Mouse (Mus musculus) stomach, postnatal 0 days (tissue): ENCODE results near the gene Oaz2. TPM values are rescaled to one million over a fixed set of nuclear protein-coding genes. Genes with fewer than 3 reads are reported as not detected.
"Not testable (repeated sequence)": the region's sequence is repeated elsewhere in the genome, so short reads cannot be mapped to it uniquely, and the experiment has no call there.

Experiments
- ATAC-seq: fragments of 200-750 bp; cut with Nextera tagmentation; 2 replicates; pipeline ENCODE4 v1.8.0; 2017; ENCODE audit not compliant: low FRiP score, low TSS enrichment
- DNase-seq: peaks from one replicate; pipeline ENCODE4 v3.0.0-alpha.2; 2016; ENCODE audit warnings: low spot score
- H3K27ac ChIP-seq: fragments of 300-500 bp; sonication (generic); replicated peaks from 2 replicates; pipeline ENCODE4 v1.5.1; 2014; ENCODE audit warnings: mild to moderate bottlenecking, control low read depth
- H3K27me3 ChIP-seq: fragments of 300-500 bp; sonication (generic); 2 replicates; pipeline ENCODE4 v1.6.1; 2014; ENCODE audit warnings: low read length; ENCODE audit not compliant: control insufficient read depth, insufficient read depth
- H3K36me3 ChIP-seq: fragments of 300-500 bp; sonication (generic); 2 replicates; pipeline ENCODE4 v1.6.1; 2014; ENCODE audit warnings: low read length, mixed read lengths; ENCODE audit not compliant: control insufficient read depth, insufficient read depth
- H3K4me1 ChIP-seq: fragments of 300-500 bp; sonication (generic); replicated peaks from 2 replicates; pipeline ENCODE4 v1.6.1; 2014; ENCODE audit warnings: antibody characterized with exemption; ENCODE audit not compliant: control insufficient read depth, insufficient read depth
- H3K4me2 ChIP-seq: fragments of 300-500 bp; sonication (generic); replicated peaks from 2 replicates; pipeline ENCODE4 v1.6.1; 2014; ENCODE audit warnings: low read depth, mild to moderate bottlenecking, control low read depth, moderate library complexity
- H3K4me3 ChIP-seq: fragments of 300-500 bp; sonication (generic); 2 replicates; pipeline ENCODE4 v1.5.1; 2014; ENCODE audit warnings: low read depth, low read length, control low read depth
- H3K9ac ChIP-seq: fragments of 300-500 bp; sonication (generic); 2 replicates; pipeline ENCODE4 v1.6.1; 2014; ENCODE audit warnings: mild to moderate bottlenecking, low read length, control low read depth, mixed read lengths
- H3K9me3 ChIP-seq: fragments of 300-500 bp; sonication (generic); 2 replicates; pipeline ENCODE4 v1.6.1; 2016; ENCODE audit warnings: low read length; ENCODE audit not compliant: control insufficient read depth
- CTCF ChIP-seq: IDR thresholded peaks from 2 replicates; pipeline ENCODE4 v1.5.1; 2016; ENCODE audit warnings: antibody characterized with exemption, low read depth, mild to moderate bottlenecking, moderate library complexity
- EP300 ChIP-seq: optimal IDR thresholded peaks from 2 replicates; pipeline ENCODE3; 2016; ENCODE audit warnings: antibody characterized with exemption
- WGBS: fragments of 180-500 bp; shearing (Covaris S2); extraction: QIAGEN DNeasy Blood & Tissue Kit; methylation state at CpG from one replicate; pipeline ENCODE4 v1.1.7; 2014; 5-methylcytosine and 5-hydroxymethylcytosine counted together
- polyA plus RNA-seq: library from polyadenylated mRNA; unstranded; fragments of >200 nt; fragmentation: Nextera tagmentation; extraction: Ambion mirVana; gene quantifications from 2 replicates; pipeline ENCODE4 v1.2.1, GENCODE M21; 2015

The Oaz2 gene
- polyA plus RNA-seq, 1 experiment from 2014 or later: 138 TPM

DNA sequence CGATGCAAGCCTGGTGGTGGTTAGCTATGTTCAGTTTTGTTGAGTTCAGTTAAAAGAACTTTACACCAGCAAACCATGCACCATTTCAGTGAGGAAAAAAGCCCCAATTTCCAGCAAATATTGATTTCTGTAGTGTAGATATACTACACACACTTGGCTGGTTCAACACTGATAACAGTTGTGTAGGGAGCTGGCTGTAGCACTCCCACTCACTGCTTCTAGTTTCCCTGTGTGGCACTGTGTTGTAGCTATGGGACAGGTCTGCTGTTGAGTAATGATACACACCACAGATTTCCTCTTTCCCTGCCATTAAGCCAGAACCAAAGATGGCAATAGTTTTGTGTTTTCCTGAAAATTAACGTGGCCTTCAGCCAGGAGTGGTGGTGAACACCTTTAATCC, 16.9 kb downstream of the Oaz2 start:
- Histone ChIP-seq H3K36me3 (peaks cover 6% of the 10 kb centered on the region), H3K4me3 (no peak overlapping the region), H3K27me3 (no peaks in the 10 kb centered on the region), H3K27ac (no peak overlapping the region), H3K9me3 (no peaks in the 10 kb centered on the region), H3K9ac (no peak overlapping the region), H3K4me2 (no peak overlapping the region), H3K4me1 (0 out of 2 replicates have a peak, but pooled peaks cover 3% of the 10 kb centered on the region)
- DNase-seq: no peak
- 85% methylated on average over 2 of the region's 2 CpGs for WGBS
- no peak for ATAC-seq
- TF ChIP-seq EP300 (no peak), CTCF (no peak)

DNA sequence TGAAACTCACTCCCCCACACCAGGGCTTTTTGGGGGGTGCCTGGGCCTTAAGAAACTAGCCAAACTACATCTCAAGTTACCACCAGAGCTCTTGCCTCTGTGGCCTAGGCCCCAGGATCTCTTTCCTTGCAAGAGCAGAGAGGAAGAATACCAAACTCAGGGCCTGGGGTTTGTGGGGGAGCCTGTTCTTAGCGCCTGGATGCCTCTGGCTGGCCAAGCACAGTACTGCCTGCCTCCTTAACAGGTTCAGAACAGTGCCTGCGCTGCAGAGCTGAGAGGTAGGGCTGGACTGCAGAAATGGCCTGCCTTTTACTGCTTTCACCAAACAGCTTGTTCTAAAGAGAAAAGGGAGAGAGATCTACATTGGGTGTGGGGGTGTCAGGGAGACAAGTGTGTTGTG, 22.1 kb downstream of the Oaz2 start:
- not testable (repeated sequence) for H3K27ac ChIP-seq, H3K4me3 ChIP-seq, H3K4me2 ChIP-seq, ATAC-seq, H3K9me3 ChIP-seq, H3K9ac ChIP-seq, DNase-seq, H3K4me1 ChIP-seq, H3K27me3 ChIP-seq
- H3K36me3 ChIP-seq: peaks cover 17% of the 10 kb centered on the region
- 89% methylated on average over 1 of the region's 2 CpGs for WGBS

DNA sequence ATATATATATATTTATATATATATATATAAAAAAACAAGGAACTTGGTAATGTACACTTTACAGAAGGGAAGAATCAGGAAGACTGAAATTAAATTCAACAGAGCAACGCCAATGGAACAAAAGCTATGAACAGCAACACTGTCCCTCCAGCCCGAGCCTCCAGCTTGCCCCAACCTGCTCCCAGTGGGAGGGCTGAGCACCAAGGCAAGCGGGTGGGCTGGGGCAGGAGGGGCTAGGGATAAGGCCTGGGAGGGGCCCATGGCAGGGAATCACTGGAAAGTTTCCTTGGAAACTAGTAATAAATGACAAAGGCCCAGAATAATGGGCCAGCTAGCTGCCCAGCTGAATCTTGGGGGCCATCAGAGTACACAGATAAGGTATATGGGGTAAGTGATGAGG, 24.7 kb downstream of the Oaz2 start:
- no peaks in the 10 kb centered on the region for H3K9me3 ChIP-seq
- H3K27me3 ChIP-seq: no peaks in the 10 kb centered on the region
- ATAC-seq (no peak), DNase-seq (no peak)
- peaks cover 26% of the 10 kb centered on the region for H3K36me3 ChIP-seq
- H3K27ac ChIP-seq: peak overlapping the region; percentile 30; the same call in 1 of the 2 replicates
- no peak overlapping the region for H3K4me3 ChIP-seq
- WGBS: 38% methylated on average over 3 of the region's 3 CpGs
- H3K4me2 ChIP-seq: no peak overlapping the region
- H3K9ac ChIP-seq: no peak overlapping the region
- no peak for TF ChIP-seq CTCF
- no peak for TF ChIP-seq EP300
- no peaks in the 10 kb centered on the region for H3K4me1 ChIP-seq

DNA sequence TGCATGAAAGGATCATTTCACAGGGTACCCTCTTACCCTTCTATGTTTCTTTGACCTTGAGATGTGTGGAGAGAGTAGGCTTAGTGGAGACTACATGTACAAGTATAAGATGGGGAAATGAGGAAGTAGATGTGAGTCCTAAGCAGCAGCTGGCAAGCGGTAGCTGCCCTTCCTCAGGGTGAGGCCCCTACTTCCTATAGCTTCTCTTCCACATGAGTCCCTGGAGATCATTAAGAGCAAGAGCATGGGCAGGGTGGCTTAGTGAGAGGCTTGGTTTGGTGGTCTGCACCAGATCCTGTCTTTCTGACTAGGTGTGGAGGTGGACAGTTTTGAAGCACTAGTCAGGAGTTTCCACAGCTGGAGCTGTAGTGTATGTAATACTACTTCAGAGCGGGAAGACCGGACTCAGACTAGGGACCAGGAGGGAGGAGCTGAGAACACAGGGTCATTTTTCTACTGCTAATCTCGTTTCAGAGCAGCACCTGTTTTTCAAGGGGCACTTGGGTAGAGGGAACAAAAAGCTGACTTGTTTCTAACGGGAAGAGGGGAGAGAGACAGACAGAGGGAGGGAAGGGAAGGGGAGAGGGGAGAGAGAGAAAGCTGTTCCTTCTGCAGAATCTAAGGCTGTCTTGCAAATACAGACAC, 25.3 kb downstream of the Oaz2 start:
- no peaks in the 10 kb centered on the region for H3K9me3 ChIP-seq
- TF ChIP-seq CTCF (no peak), EP300 (no peak)
- DNase-seq (no peak), ATAC-seq (no peak)
- H3K4me2 ChIP-seq: no peak overlapping the region
- no peak overlapping the region for H3K4me3 ChIP-seq
- no peaks in the 10 kb centered on the region for H3K4me1 ChIP-seq
- no peak overlapping the region for H3K9ac ChIP-seq
- H3K27me3 ChIP-seq: no peaks in the 10 kb centered on the region
- peaks cover 25% of the 10 kb centered on the region for H3K36me3 ChIP-seq
- WGBS: 36% methylated on average over 5 of the region's 5 CpGs
- peak overlapping the region; percentile 30; the same call in 1 of the 2 replicates for H3K27ac ChIP-seq

DNA sequence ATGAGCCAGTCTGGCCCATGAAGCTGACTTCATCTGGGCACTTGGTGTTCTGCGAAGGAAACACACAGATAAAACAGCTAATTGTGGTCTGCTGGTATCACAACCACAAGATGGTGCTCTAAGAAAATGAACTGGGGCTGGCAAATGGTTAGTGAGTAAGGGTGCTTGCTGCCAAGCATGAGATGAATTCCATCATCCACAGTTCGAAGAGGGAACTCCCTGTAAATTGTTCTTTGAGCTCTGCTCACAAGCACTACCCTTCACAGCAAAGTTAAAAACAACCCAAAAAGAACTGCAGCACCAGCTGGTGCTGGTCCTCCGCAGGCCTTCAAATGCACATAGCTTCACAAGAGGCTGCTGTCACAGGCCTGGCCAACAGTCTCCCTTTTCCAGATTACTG, 27.8 kb downstream of the Oaz2 start:
- peak; percentile 85 for TF ChIP-seq CTCF
- no peak for TF ChIP-seq EP300
- no peaks in the 10 kb centered on the region for H3K27me3 ChIP-seq
- no peaks in the 10 kb centered on the region for H3K4me1 ChIP-seq
- H3K36me3 ChIP-seq: peaks cover 29% of the 10 kb centered on the region
- no peaks in the 10 kb centered on the region for H3K9me3 ChIP-seq
- 39% methylated on average over 3 of the region's 3 CpGs for WGBS
- no peak overlapping the region; the same call in 1 of the 2 replicates for H3K27ac ChIP-seq
- H3K4me3 ChIP-seq: no peak overlapping the region
- DNase-seq: peak; percentile 25
- no peak overlapping the region for H3K9ac ChIP-seq
- peak; percentile 58; the same call in 1 of the 2 replicates for ATAC-seq
- no peak overlapping the region for H3K4me2 ChIP-seq

DNA sequence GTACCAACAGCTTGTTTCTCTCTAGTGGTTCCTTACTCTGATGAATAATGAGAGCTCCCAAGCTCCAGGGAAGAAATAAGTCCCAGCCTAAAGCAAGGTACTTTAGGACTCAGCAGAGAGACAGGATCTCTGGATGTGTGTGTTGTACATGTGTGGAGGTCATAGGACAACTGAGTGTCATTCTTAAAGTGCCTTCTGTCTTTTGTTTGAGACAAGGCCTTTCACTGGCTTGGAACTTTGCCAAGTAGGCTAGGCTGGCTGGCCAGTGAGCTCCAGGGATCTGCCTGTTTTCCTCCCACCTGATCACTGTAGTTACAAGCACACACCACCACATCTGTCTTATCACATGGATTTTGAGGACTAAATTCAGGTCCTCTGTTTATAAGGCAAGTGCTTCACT, 28.5 kb downstream of the Oaz2 start:
- ATAC-seq (no peak), DNase-seq (no peak)
- Histone ChIP-seq H3K9ac (no peak overlapping the region), H3K27me3 (no peaks in the 10 kb centered on the region), H3K27ac (peak overlapping the region; percentile 67; the same call in 1 of the 2 replicates), H3K36me3 (peaks cover 29% of the 10 kb centered on the region), H3K4me3 (no peak overlapping the region), H3K4me2 (no peak overlapping the region), H3K9me3 (no peaks in the 10 kb centered on the region), H3K4me1 (no peaks in the 10 kb centered on the region)
- no peak for TF ChIP-seq EP300
- no peak for TF ChIP-seq CTCF
